Mouse (Mus musculus) cerebellum, postnatal 14 days (tissue): ENCODE data around the gene Kirrel3.

Source experiments
- DNase-seq, 2 experiments: peaks; one replicate each; pipeline ENCODE4 v3.0.0; 2021; ENCODE audit warnings: mixed read lengths in 2 of 2

Kirrel3 gene

DNA sequence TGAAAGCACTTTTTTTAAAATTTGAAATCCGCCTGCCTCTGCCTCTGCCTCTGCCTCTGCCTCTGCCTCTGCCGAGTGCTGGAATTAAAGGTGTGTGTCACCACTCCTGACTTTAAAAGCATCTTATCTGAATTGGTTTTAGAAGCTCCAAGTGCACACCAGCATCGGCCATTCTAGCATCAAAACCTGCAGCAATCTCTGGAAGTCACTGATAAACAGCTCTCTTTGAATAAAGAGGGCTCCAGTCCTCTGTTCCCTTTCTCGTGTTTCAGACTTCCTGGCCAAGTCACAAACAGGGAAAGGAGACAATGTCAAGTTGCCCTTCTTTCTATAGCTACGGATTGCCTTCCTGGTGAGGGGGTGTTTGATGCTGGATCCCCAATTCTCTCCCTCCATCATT, 554.2 kb downstream of the Kirrel3 start:
- no peak for DNase-seq

GRCm38 (mm10) chr9:35041493-35041892, 555.8 kb downstream of the Kirrel3 start:
- no peak for DNase-seq

GRCm38 (mm10) chr9:35043619-35044018, 557.9 kb downstream of the Kirrel3 start:
- no peak for DNase-seq

- DNase-seq: no peak
These were observed 558.8 kb downstream of the Kirrel3 start for GRCm38 (mm10) chr9:35044458-35044857.

DNA sequence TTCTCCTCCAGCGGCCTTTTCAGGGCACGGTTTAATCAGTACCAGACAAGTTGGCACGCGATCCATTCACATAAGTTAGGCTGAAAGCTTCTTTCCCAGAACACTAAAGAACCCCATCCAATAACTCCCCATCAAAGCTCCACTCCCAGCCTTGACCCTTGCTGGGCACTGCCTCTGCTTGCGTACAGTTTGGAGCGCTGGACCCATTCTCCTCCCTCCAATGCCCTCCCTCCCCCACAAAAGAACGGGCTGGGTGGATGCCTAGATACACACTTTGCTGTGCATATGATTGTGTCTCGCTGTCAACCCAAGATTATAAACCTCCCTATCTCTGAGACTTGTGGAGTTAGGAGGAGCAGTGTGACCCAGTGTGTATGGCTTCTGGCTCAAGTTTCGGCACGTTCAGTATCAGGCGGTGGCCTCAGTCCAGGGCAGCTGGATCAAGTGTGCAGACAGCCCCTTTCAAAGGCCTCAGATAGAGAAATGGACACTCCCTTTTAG, 559.4 kb downstream of the Kirrel3 start:
- DNase-seq: no peak

DNA sequence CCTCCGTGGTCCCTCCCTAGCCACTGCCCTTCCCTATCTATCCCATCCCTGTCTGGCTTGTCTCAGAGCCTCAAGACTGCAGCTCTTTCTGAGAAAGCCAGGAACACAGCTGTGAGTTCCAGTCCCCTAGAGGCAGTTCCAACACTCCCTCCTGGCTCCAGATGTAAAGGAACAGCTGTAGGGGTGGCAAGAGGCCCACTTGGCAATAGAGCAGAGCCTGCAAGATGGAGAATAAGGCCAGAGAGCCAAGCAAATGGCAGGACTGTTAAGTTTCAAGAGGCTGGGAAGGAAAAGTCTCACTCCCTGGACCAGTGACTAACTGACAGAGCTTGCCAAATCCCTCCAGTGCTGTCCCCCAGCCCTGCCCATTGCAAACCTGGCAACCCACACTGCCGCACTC, 560.1 kb downstream of the Kirrel3 start:
- DNase-seq: no peak

DNA sequence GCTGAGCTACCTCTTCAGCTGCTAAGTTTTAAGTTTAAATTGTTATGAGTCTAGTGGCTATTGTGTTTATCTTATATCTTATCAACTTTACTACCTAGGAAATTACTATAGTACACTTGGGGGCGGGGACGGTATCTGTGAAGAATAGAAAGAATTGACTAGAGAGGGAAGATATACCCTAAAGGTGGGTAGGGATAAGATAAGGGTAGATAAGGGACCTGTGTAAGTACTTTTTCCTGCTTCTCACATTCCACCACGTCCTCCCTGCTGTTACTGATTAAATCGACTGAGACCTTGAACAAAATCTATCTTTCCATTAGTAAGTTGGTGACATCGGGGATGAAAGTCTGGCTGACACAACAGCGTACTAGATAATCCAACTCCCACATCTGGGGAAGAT, 562.8 kb downstream of the Kirrel3 start:
- no peak for DNase-seq

GRCm38 (mm10) chr9:35049891-35050527, 564.3 kb downstream of the Kirrel3 start:
- no peak for DNase-seq

DNA sequence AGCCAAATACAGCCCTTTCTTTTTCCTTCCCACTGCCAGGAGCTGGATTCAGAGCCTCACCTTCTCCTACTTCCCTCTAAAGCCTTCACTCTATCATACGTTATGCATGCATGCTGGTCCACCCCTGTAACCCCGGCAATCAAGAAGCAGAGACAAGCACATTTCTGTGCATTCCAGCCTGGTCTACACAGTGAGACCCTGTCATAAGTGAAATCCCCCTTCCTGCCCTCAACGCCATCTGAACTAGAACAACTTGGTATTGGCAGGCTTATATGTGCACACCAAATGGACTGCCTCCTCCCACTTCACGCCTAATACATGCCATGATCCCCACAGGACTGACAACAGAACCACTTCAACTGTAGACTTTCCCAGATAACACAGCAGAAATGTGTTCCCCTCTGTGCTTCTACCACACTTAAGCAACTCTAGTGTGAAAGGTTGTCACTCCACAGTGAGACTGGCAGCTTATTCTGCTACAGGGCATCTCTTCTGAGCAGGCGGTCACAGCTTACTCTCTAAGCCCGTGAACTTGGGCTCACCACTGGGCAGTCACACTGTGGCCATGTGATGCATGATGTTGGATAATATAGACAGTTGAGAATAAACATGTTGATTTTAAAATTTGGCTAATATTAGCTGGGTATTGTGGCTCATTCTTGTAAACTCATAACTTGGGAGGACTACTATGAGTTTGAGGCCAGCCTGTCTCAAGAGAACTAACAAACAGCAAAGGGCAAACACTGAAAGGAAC, 565.2 kb downstream of the Kirrel3 start:
- DNase-seq: no peak

- no peak for DNase-seq
These were observed 566.0 kb downstream of the Kirrel3 start for GRCm38 (mm10) chr9:35051666-35052065.

- no peak for DNase-seq
These were observed 567.0 kb downstream of the Kirrel3 start for GRCm38 (mm10) chr9:35052671-35053070.

GRCm38 (mm10) chr9:35053081-35053480, 567.4 kb downstream of the Kirrel3 start:
- DNase-seq: no peak

DNA sequence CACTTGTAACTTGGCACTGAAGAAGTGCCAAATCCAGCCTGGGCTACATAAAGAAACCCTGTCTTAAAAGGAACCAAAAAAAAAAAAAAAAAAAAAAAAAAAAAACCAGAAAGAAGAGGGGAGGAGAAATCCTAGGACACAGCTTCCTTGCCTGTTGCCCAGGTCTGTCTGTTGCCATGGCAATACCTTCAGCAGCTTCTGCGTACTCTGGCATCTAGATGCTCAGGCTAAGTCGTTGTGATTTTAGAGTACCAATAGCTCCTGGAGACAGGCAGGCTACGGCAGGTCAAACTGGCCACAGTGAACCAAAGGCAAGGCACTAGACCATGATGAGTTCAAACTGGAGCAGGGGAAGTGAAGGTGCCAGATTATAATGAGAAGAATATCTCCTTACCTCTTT, 568.0 kb downstream of the Kirrel3 start:
- no peak for DNase-seq

DNA sequence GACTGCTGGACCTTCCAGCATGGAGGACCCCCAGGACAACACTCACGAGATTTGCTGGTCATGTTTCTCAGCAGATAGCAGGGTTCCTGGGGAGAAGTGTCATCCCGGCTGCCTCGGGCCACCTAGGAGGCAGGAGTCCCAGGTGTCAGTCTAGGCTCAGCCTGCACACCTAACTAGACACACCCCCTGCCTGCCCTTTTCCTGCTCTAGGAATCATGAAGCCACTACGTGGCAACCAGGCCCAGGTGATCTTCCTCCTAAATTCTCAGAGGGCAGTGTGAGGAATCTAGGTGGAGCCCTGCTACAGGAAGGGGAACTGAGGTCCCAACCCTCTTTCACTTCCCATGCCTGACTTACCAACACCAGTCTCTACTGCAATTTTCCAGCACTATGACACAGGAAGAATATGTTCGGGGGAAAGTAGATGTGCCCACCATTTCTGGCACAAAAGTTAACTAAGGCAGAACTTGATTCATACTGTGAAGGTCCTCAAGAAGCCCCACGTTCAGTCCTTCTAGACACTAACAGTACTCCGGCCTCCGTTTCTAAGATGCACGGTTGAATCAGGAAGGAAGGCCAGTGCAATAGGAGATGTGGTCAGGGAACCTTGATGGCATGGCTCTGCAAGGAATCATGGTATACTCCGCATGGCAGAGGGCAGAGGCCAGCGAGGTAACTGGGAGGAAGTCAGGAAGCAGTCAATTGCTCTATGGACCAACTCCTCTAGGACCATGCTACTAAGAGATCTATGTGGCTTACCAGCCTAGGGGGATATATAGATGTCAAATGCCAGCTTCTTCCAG, 570.0 kb downstream of the Kirrel3 start:
- DNase-seq: no peak

DNA sequence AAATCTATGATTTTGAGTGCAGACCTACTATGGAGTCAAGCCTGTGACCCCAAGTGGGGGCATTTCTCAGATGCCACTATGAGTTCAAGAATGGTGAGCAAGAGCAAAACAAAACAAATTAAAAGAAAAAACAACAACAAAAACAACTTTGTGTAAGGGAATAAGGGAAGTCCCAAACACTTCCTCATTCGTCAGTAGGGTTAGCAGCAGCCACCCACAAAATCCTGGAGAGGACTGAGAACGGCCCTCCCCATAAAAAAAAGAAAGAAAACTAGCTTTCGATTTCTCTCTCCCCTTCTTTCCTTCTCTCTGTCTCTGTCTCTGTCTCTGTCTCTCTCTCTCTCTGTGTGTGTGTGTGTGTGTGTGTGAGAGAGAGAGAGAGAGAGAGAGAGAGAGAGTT, 570.9 kb downstream of the Kirrel3 start:
- DNase-seq: no peak

DNA sequence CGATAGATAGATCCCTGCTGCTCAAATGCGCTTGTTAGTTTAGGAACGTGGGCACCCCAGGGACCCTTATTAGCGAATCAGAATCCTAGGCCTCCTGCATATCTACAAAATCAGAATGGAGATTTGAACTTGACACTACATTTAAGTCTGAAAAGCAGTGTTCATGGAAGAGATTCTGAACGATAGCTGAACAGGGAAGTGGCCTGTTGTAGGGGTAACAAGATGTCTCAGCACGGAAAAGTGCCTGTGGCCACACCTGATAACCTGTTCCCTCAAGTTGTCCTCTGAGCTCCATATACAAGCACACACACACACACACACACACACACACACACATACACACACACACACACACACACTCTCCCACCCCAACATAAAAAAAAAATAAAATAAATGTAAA, 571.9 kb downstream of the Kirrel3 start:
- no peak for DNase-seq

GRCm38 (mm10) chr9:35058186-35058585, 572.5 kb downstream of the Kirrel3 start:
- DNase-seq: no peak

- peak; percentile 45 to 75 for DNase-seq
These were observed 573.1 kb downstream of the Kirrel3 start for GRCm38 (mm10) chr9:35058596-35059354.

GRCm38 (mm10) chr9:35059881-35060280, 574.2 kb downstream of the Kirrel3 start:
- no peak for DNase-seq

GRCm38 (mm10) chr9:35061446-35061845, 575.8 kb downstream of the Kirrel3 start:
- DNase-seq: peak; percentile 46 to 56
